Mouse (Mus musculus): ENCODE data around the gene Vmn1r6. TPM values are rescaled to one million over a fixed set of nuclear protein-coding genes. Genes with fewer than 3 reads are reported as not detected.
"Not testable (repeated sequence)": the region's sequence is repeated elsewhere in the genome, so short reads cannot be mapped to it uniquely, and the experiment has no call there.

The Vmn1r6 gene
- not detected in 2 replicates for polyA plus RNA-seq (2016; fragmentation: Nextera tagmentation; extraction: Ambion mirVana)

GRCm38 (mm10) chr6:56996943-56997342 lies at the start of gene Vmn1r6:
Gene Vmn1r6 (plus strand): TSS chr6:56997243.
- H3K27ac ChIP-seq, result no peak within 1 kb of the TSS
- no peak within 1 kb of the TSS for H3K9ac ChIP-seq
- no peaks in the 10 kb centered on the region for H3K9me3 ChIP-seq
- ATAC-seq (ENCODE audit: low FRiP score), result no peak
- WGBS, result 87% methylated on average over 2 of the region's 2 CpGs
- H3K4me1 ChIP-seq, result no peaks in the 10 kb centered on the region
- no peaks in the 10 kb centered on the region for H3K27me3 ChIP-seq
- no peak within 1 kb of the TSS for H3K4me3 ChIP-seq (replicated peaks)
- no peak within 1 kb of the TSS for H3K4me2 ChIP-seq
- H3K36me3 ChIP-seq (replicated peaks), result no peaks in the 10 kb centered on the region

GRCm38 (mm10) chr6:56956436-56956835 lies 40.6 kb upstream of the Vmn1r6 start:
- Histone ChIP-seq H3K27me3 (no peaks in the 10 kb centered on the region), H3K27ac (no peak overlapping the region), H3K9ac (no peak overlapping the region), H3K36me3 (replicated peaks) (no peaks in the 10 kb centered on the region), H3K4me1 (no peaks in the 10 kb centered on the region), H3K9me3 (no peaks in the 10 kb centered on the region), H3K4me2 (no peak overlapping the region), H3K4me3 (replicated peaks) (no peak overlapping the region)
- 87% methylated on average over 5 of the region's 5 CpGs for WGBS
- no peak for ATAC-seq (ENCODE audit: low FRiP score)

DNA sequence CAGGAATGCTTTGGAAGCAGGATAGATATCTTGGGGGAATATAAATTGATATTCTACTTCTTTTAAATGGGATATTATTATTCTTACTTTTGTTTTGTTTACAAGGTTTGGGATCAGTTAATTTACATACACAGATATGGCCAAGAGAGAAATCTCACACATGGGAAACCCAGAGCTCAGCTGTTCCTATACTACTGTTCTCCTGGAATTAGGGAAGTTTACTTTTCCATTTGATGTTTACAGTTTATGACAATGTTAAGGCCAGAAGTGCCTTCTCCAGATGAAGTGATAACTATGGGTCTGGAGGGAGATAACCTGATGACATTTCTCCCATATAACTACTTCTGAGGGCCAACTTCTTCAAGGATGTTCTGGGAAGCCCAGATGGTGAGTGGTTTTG lies 27.1 kb upstream of the Vmn1r6 start, which contains the start of gene Vmn1r5:
TSS of gene Vmn1r5 (plus strand) at position 301 of the 400 bp plus-strand sequence.
- H3K9ac ChIP-seq, result no peak within 1 kb of the TSS
- no peaks in the 10 kb centered on the region for H3K9me3 ChIP-seq
- ATAC-seq (ENCODE audit: low FRiP score), result no peak
- no peak within 1 kb of the TSS for H3K27ac ChIP-seq
- H3K4me1 ChIP-seq, result no peaks in the 10 kb centered on the region
- H3K27me3 ChIP-seq, result no peaks in the 10 kb centered on the region
- H3K4me3 ChIP-seq (replicated peaks), result no peak within 1 kb of the TSS
- no peaks in the 10 kb centered on the region for H3K36me3 ChIP-seq (replicated peaks)
- no peak within 1 kb of the TSS for H3K4me2 ChIP-seq

DNA sequence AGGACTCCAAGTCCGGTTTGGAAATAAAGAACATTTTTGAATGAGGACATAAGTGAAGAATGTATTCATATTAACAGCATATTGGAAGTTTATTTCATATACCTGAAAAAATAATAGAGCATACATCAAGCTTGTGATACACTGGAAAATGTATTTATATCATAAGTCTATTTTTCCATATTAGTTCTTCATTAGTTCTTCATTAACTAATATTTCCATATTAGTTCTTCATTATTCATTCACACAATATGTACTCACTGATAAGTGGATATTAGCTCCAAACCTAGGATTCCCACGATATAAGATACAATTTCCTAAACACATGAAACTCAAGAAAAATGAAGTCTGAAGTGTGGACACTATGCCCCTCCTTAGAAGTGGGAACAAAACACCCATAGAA lies 28.2 kb downstream of the Vmn1r6 start, which contains the start of gene Vmn1r7:
TSS of gene Vmn1r7 (minus strand) at position 101 of the 400 bp plus-strand sequence.
- not testable (repeated sequence) for H3K36me3 ChIP-seq (replicated peaks); H3K27ac ChIP-seq

GRCm38 (mm10) chr6:57031984-57032383 lies 34.9 kb downstream of the Vmn1r6 start, which contains the start of gene Vmn1r8:
Gene Vmn1r8 (plus strand): TSS chr6:57032284.
- no peak for ATAC-seq (ENCODE audit: low FRiP score)
- Histone ChIP-seq H3K36me3 (replicated peaks) (no peaks in the 10 kb centered on the region), H3K27ac (no peak within 1 kb of the TSS), H3K4me1 (no peaks in the 10 kb centered on the region), H3K27me3 (no peaks in the 10 kb centered on the region), H3K4me2 (no peak within 1 kb of the TSS), H3K9ac (no peak within 1 kb of the TSS), H3K9me3 (no peaks in the 10 kb centered on the region), H3K4me3 (replicated peaks) (no peak within 1 kb of the TSS)

More for the DNA sequence above, 28.2 kb downstream of the Vmn1r6 start, which contains the start of gene Vmn1r7:
- not testable (repeated sequence) for ATAC-seq (ENCODE audit: low FRiP score); H3K27me3 ChIP-seq; H3K9me3 ChIP-seq; H3K4me2 ChIP-seq; H3K9ac ChIP-seq; H3K4me3 ChIP-seq (replicated peaks); H3K4me1 ChIP-seq
- WGBS, result 85% methylated on average over 2 of the region's 2 CpGs

DNA sequence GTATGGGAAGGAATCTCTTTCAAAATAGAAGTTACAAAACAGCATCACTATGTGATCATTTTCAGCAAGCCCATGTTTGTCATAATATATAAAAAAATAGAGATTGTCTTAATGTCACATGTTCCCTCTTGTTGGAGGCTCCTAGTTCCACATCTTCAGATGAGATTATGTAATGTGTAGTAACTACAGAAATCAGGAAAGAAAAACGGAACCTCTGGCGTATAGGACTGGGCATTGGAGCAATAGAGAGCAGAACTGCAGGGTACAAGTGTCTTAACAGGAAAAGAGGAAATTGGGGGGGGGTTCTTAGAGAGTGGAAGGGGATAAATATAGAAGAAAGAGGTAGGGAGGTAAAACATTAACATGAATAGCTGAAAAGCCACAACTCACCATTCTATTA lies 37.6 kb downstream of the Vmn1r6 start:
- Histone ChIP-seq H3K4me2 (no peak overlapping the region), H3K4me1 (no peaks in the 10 kb centered on the region), H3K9me3 (no peaks in the 10 kb centered on the region), H3K36me3 (replicated peaks) (no peaks in the 10 kb centered on the region), H3K9ac (no peak overlapping the region), H3K27ac (no peak overlapping the region), H3K27me3 (no peaks in the 10 kb centered on the region), H3K4me3 (replicated peaks) (no peak overlapping the region)
- ATAC-seq (ENCODE audit: low FRiP score), result no peak
- 91% methylated on average over 2 of the region's 2 CpGs for WGBS

Other genes with a start within 250 kb of the Vmn1r6 start
- 42.1 and 44.6 TPM in 2 replicates for gene Kbtbd2, start 199.4 kb upstream of the Vmn1r6 start, polyA plus RNA-seq (2016; fragmentation: Nextera tagmentation; extraction: Ambion mirVana)
- gene Fkbp9, start 165.2 kb upstream of the Vmn1r6 start, polyA plus RNA-seq (2016; fragmentation: Nextera tagmentation; extraction: Ambion mirVana), result 46.7 and 50.4 TPM in 2 replicates
- 85.8 and 86.8 TPM in 2 replicates for gene Nt5c3, start 73.3 kb upstream of the Vmn1r6 start, polyA plus RNA-seq (2016; fragmentation: Nextera tagmentation; extraction: Ambion mirVana)
- 0.36 and 0.40 TPM in 2 replicates for gene Vmn1r4, start 73.2 kb upstream of the Vmn1r6 start, polyA plus RNA-seq (2016; fragmentation: Nextera tagmentation; extraction: Ambion mirVana)
- gene Vmn1r5, start 27.0 kb upstream of the Vmn1r6 start, polyA plus RNA-seq (2016; fragmentation: Nextera tagmentation; extraction: Ambion mirVana), result not detected in 2 replicates
- gene Vmn1r7, start 28.1 kb downstream of the Vmn1r6 start, polyA plus RNA-seq (2016; fragmentation: Nextera tagmentation; extraction: Ambion mirVana), result not detected in 2 replicates
- not detected in 2 replicates for gene Vmn1r8, start 35.0 kb downstream of the Vmn1r6 start, polyA plus RNA-seq (2016; fragmentation: Nextera tagmentation; extraction: Ambion mirVana)
- gene Vmn1r9, start 69.5 kb downstream of the Vmn1r6 start, polyA plus RNA-seq (2016; fragmentation: Nextera tagmentation; extraction: Ambion mirVana), result not detected in 2 replicates
- not detected in 2 replicates for gene Vmn1r10, start 112.2 kb downstream of the Vmn1r6 start, polyA plus RNA-seq (2016; fragmentation: Nextera tagmentation; extraction: Ambion mirVana)
- gene Vmn1r11, start 136.2 kb downstream of the Vmn1r6 start, polyA plus RNA-seq (2016; fragmentation: Nextera tagmentation; extraction: Ambion mirVana), result not detected in 2 replicates
- gene Vmn1r12, start 159.7 kb downstream of the Vmn1r6 start, polyA plus RNA-seq (2016; fragmentation: Nextera tagmentation; extraction: Ambion mirVana), result not detected in 2 replicates
- not detected in 2 replicates for gene Vmn1r13, start 206.0 kb downstream of the Vmn1r6 start, polyA plus RNA-seq (2016; fragmentation: Nextera tagmentation; extraction: Ambion mirVana)
- not detected in 2 replicates for gene Vmn1r14, start 234.4 kb downstream of the Vmn1r6 start, polyA plus RNA-seq (2016; fragmentation: Nextera tagmentation; extraction: Ambion mirVana)